In the genomic region with DNA sequence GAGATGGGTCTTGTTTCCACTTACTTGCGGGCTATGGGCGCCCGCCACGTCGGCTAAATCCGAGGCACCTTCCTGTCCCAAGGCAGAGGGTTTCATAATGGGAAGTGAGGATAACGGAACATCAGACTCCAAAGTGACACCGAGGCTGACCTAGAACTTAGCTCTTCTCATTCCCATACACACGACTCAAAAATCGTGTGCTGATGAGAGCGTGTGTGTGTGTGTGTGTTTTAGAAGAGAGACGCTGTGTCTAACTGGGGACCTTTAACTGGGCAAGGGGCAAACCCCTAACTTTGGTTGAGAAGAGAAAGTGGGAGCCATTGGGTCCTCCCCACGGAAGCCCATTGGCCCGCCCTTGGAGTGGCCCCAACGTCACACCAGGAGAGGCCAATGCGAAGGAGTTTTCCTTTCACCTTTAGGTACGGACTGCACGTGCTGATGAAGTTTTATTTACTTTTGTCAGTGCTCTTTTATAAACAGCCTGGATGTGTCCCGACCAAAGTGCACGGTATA, we compare ENCODE assay signal across 8 mouse cellular contexts. TPM values are rescaled to one million over a fixed set of nuclear protein-coding genes. Genes with fewer than 3 reads are reported as not detected.
DNase-seq lines count a peak whose midpoint lies in the region; TF ChIP-seq lines count a peak whose summit lies in the region.

No protein-coding gene starts in this region.

- under 1% methylated on average over 20 of the region's 20 CpGs for WGBS in liver, adult 2 months

- H3K36me3 ChIP-seq in liver, adult 2 months (ENCODE audit: control insufficient read depth, insufficient read depth, low read length), result peaks cover 11% of the 10 kb centered on the region
- peaks cover 3% of the 10 kb centered on the region; the same call in 1 of the 2 replicates for H3K36me3 ChIP-seq in splenic B cell, adult 2 months (ENCODE audit: control insufficient read depth, insufficient read depth, low read length, poor library complexity, severe bottlenecking)

- H3K9ac ChIP-seq in liver, adult 2 months (ENCODE audit: low read depth, low read length), result peak overlapping the region; percentile 99

- H3K4me3 ChIP-seq in liver, adult 2 months (ENCODE audit: insufficient read depth, low read depth, low read length), result peak overlapping the region; percentile 83

- peaks cover 13% of the 10 kb centered on the region; the same call in 1 of the 2 replicates for H3K79me2 ChIP-seq in liver, adult 2 months (ENCODE audit: control insufficient read depth, insufficient read depth, low read length)

- H3K27me3 ChIP-seq in liver, adult 2 months (ENCODE audit: control insufficient read depth, insufficient read depth, low read length), result no peaks in the 10 kb centered on the region
- no peaks in the 10 kb centered on the region for H3K27me3 ChIP-seq in splenic B cell, adult 2 months (ENCODE audit: control insufficient read depth, insufficient read depth, low read length, poor library complexity, severe bottlenecking)

- DNase-seq in urinary bladder, adult 18-20 months (ENCODE audit: low spot score in 2 of 2), result peak; percentile 34 to 44
- DNase-seq in urinary bladder, postnatal 10 days (ENCODE audit: low spot score), result no peak
- DNase-seq in embryo, embryonic 10.5 days (ENCODE audit: low spot score), result peak; percentile 74
- DNase-seq in heart, adult 18-20 months, result peak; percentile 74 to 77
- peak; percentile 68 for DNase-seq in kidney, adult 11 months
- peak; percentile 93 for DNase-seq in liver, adult 2 months (ENCODE audit: extremely low read depth, low read depth, low spot score)
- peak; percentile 29 to 70 for DNase-seq in monocyte, adult 2 months (ENCODE audit: low read depth in 1 of 2, low spot score in 2 of 2)
- DNase-seq in splenic B cell, adult 2 months (ENCODE audit: low read depth, low spot score), result peak; percentile 80

- TF ChIP-seq POLR2A in liver, adult 2 months (IDR thresholded peaks at IDR 0.05; ENCODE audit: extremely low read depth, insufficient read depth, low read length), result no peak

- no peak for TF ChIP-seq CTCF in liver, adult 2 months (IDR thresholded peaks at IDR 0.05; ENCODE audit: low read depth, low read length)

- H3K4me1 ChIP-seq in liver, adult 2 months (ENCODE audit: control insufficient read depth, insufficient read depth, low read length), result peaks cover 6% of the 10 kb centered on the region

- peak overlapping the region; percentile 94 for H3K27ac ChIP-seq in liver, adult 2 months (replicated peaks; ENCODE audit: insufficient read depth, low read depth, low read length)

RNA-seq across cellular contexts. Expression of gene 3110001I22Rik, which starts 0.7 kb away (rescaled TPM):
- 1 to 10 TPM; 2.5 to 3.8 TPM for total RNA-seq in heart, adult 18-20 months (2021)
- total RNA-seq in liver, adult 2 months (2014; rRNA removed), result 6.1 and 7.9 TPM in 2 replicates
- polyA plus RNA-seq in liver, adult 2 months (2012; rRNA removed), result 0.66 TPM in 2 replicates

RNA-seq across cellular contexts. Expression of gene Bfar, which starts 0.8 kb away (rescaled TPM):
- total RNA-seq in heart, adult 18-20 months (2021), result 10 to 100 TPM; 46.5 to 47.0 TPM
- total RNA-seq in liver, adult 2 months (2014; rRNA removed), result 36.0 and 44.9 TPM in 2 replicates
- polyA plus RNA-seq in liver, adult 2 months (2012; rRNA removed), result 23.0 and 23.4 TPM in 2 replicates

RNA-seq across cellular contexts. Expression of gene Parn, which starts 4.5 kb away (rescaled TPM):
- total RNA-seq in heart, adult 18-20 months (2021), result 10 to 100 TPM in 1 of 2 experiments, 1 to 10 TPM in 1; 9.0 to 10.1 TPM
- 14.0 and 14.4 TPM in 2 replicates for total RNA-seq in liver, adult 2 months (2014; rRNA removed)
- polyA plus RNA-seq in liver, adult 2 months (2012; rRNA removed), result 8.8 and 9.1 TPM in 2 replicates

RNA-seq across cellular contexts. Expression of gene Pla2g10, which starts 58.3 kb away (rescaled TPM):
- not detected for total RNA-seq in heart, adult 18-20 months (2021)
- not detected in 2 replicates for total RNA-seq in liver, adult 2 months (2014; rRNA removed)
- not detected in 2 replicates for polyA plus RNA-seq in liver, adult 2 months (2012; rRNA removed)
